Mouse (Mus musculus): ENCODE measurements around the gene Wdfy2. TPM values are rescaled to one million over a fixed set of nuclear protein-coding genes. Genes with fewer than 3 reads are reported as not detected.

Gene Wdfy2
- polyA plus RNA-seq, 1 experiment, result 15.5 TPM

DNA sequence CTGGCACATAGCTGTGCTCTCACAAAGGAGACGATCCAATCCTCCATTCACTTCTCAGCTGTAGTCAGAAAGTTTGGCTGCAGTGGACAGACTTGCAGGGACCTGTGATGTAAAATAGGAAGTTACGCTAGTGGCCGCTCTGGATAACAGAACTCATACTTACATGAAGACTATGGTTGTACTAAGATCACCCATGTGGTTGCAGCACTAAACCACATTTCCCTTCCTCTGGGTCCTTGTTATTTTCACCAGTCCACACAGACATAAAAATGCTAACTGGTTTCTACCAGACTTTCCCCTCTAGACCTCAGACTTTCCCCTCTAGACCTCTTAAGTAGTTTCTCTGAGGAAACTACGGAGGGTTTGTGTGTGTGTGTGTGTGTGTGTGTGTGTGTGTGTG is 161.5 kb downstream of the Wdfy2 start:
- Histone ChIP-seq H3K27me3 (ENCODE audit: control insufficient read depth, insufficient read depth, low read length) (no peaks in the 10 kb centered on the region), H3K4me3 (ENCODE audit: control insufficient read depth, insufficient read depth, low read length) (no peak overlapping the region), H3K36me3 (ENCODE audit: control insufficient read depth, insufficient read depth, low read length) (no peaks in the 10 kb centered on the region), H3K4me1 (replicated peaks; ENCODE audit: control insufficient read depth, insufficient read depth, low read length) (no peaks in the 10 kb centered on the region), H3K27ac (ENCODE audit: control insufficient read depth, insufficient read depth, low read length) (no peak overlapping the region)
- 12% methylated on average over 4 of the region's 4 CpGs for WGBS
- DNase-seq, result no peak
- no peak for TF ChIP-seq CTCF (IDR thresholded peaks at IDR 0.05; ENCODE audit: borderline replicate concordance, control insufficient read depth, extremely low read depth, insufficient read depth, low read length, poor library complexity)

DNA sequence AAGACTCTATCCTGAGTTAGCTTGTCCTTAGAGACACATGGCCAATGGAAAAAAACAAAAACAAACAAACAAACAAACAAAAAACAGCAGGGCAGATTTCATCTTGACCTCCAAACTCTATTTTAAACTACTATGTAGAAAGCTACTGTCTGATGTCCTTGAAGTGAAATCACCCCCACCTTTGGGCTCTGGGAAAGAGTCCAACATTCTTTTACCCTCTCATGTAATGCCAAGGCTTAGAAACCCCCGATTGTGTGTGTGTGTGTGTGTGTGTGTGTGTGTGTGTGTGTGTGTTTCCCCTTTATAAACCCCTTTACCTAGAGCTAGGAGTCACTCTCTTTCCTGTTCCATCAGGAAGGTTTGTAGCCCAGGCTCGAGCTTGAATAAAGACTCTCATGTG is 165.1 kb downstream of the Wdfy2 start:
- Histone ChIP-seq H3K4me1 (replicated peaks; ENCODE audit: control insufficient read depth, insufficient read depth, low read length) (no peaks in the 10 kb centered on the region), H3K27me3 (ENCODE audit: control insufficient read depth, insufficient read depth, low read length) (no peaks in the 10 kb centered on the region), H3K4me3 (ENCODE audit: control insufficient read depth, insufficient read depth, low read length) (no peak overlapping the region), H3K27ac (ENCODE audit: control insufficient read depth, insufficient read depth, low read length) (no peak overlapping the region), H3K36me3 (ENCODE audit: control insufficient read depth, insufficient read depth, low read length) (no peaks in the 10 kb centered on the region)
- WGBS, result 38% methylated on average over 2 of the region's 2 CpGs
- TF ChIP-seq POLR2A (IDR thresholded peaks at IDR 0.05; ENCODE audit: control insufficient read depth, extremely low read depth, insufficient read depth, low read length, poor library complexity) (no peak), CTCF (IDR thresholded peaks at IDR 0.05; ENCODE audit: borderline replicate concordance, control insufficient read depth, extremely low read depth, insufficient read depth, low read length, poor library complexity) (no peak)
- no peak for DNase-seq

Other genes starting within 250 kb of the Wdfy2 start
- 0.14 TPM in 1 of 2 replicates, not detected in the other for gene Serpine3, start 174.0 kb upstream of the Wdfy2 start, polyA plus RNA-seq (2012; rRNA removed)
- gene Ints6, start 76.5 kb upstream of the Wdfy2 start, polyA plus RNA-seq (2012; rRNA removed), result 8.8 and 14.0 TPM in 2 replicates
- gene Defb48, start 146.8 kb downstream of the Wdfy2 start, polyA plus RNA-seq (2012; rRNA removed), result not detected in 2 replicates
- not detected in 2 replicates for gene Defb47, start 160.4 kb downstream of the Wdfy2 start, polyA plus RNA-seq (2012; rRNA removed)
- not detected in 2 replicates for gene Defb43, start 174.1 kb downstream of the Wdfy2 start, polyA plus RNA-seq (2012; rRNA removed)
- gene Defb42, start 209.3 kb downstream of the Wdfy2 start, polyA plus RNA-seq (2012; rRNA removed), result 1.6 and 1.8 TPM in 2 replicates
- not detected in 2 replicates for gene Defb30, start 212.3 kb downstream of the Wdfy2 start, polyA plus RNA-seq (2012; rRNA removed)